Mouse (Mus musculus) mature B cell (primary cell): ENCODE data around the gene Rab3d.

Experiments
- in situ Hi-C: fragments of 300-500 bp; cut with MboI; formaldehyde crosslinking; loops from 2 replicates; pipeline ENCODE4 v1.14.3; 2019

Rab3d gene

GRCm38 (mm10) chr9:21918035-21918592 lies at the start of gene Rab3d:
TSS of gene Rab3d (minus strand) at chr9:21918192.
- in situ Hi-C loops, result no loop called here

GRCm38 (mm10) chr9:21963417-21963816 lies 45.4 kb upstream of the Rab3d start, which contains the start of gene Epor:
TSS of gene Epor (minus strand) at chr9:21963506.
- in situ Hi-C loops, result no loop called here

- in situ Hi-C loops, result no loop called here
These were observed 44.5 kb upstream of the Rab3d start for GRCm38 (mm10) chr9:21962416-21963059.

GRCm38 (mm10) chr9:21962010-21962409 lies 44.0 kb upstream of the Rab3d start:
- in situ Hi-C loops, result no loop called here

GRCm38 (mm10) chr9:21961366-21961980 lies 43.5 kb upstream of the Rab3d start:
- in situ Hi-C loops, result no loop called here

GRCm38 (mm10) chr9:21960558-21961208 lies 42.7 kb upstream of the Rab3d start:
- in situ Hi-C loops, result no loop called here

GRCm38 (mm10) chr9:21960135-21960534 lies 42.1 kb upstream of the Rab3d start:
- in situ Hi-C loops, result no loop called here

GRCm38 (mm10) chr9:21959244-21959643 lies 41.3 kb upstream of the Rab3d start:
- in situ Hi-C loops, result no loop called here

GRCm38 (mm10) chr9:21958372-21958771 lies 40.4 kb upstream of the Rab3d start:
- in situ Hi-C loops, result no loop called here

- in situ Hi-C loops, result no loop called here
These were observed 37.7 kb upstream of the Rab3d start, which contains the start of gene Swsap1 for GRCm38 (mm10) chr9:21955570-21956281. TSS of gene Swsap1 (plus strand) at chr9:21955755.

- in situ Hi-C loops, result no loop called here
These were observed 37.2 kb upstream of the Rab3d start for GRCm38 (mm10) chr9:21955225-21955569.

- in situ Hi-C loops, result no loop called here
These were observed 36.6 kb upstream of the Rab3d start for GRCm38 (mm10) chr9:21954635-21955034.

GRCm38 (mm10) chr9:21953600-21953999 lies 35.6 kb upstream of the Rab3d start:
- in situ Hi-C loops, result no loop called here

- in situ Hi-C loops, result no loop called here
These were observed 34.0 kb upstream of the Rab3d start for GRCm38 (mm10) chr9:21951977-21952376.

GRCm38 (mm10) chr9:21950322-21950721 lies 32.3 kb upstream of the Rab3d start:
- in situ Hi-C loops, result no loop called here

GRCm38 (mm10) chr9:21948790-21949189 lies 30.8 kb upstream of the Rab3d start:
- in situ Hi-C loops, result no loop called here

- in situ Hi-C loops, result no loop called here
These were observed 30.2 kb upstream of the Rab3d start for GRCm38 (mm10) chr9:21948146-21948545.

GRCm38 (mm10) chr9:21947540-21948130 lies 29.6 kb upstream of the Rab3d start:
- in situ Hi-C loops, result no loop called here

- in situ Hi-C loops, result no loop called here
These were observed 26.3 kb upstream of the Rab3d start for GRCm38 (mm10) chr9:21944267-21944666.

GRCm38 (mm10) chr9:21943638-21944037 lies 25.6 kb upstream of the Rab3d start:
- in situ Hi-C loops, result no loop called here

GRCm38 (mm10) chr9:21943046-21943445 lies 25.1 kb upstream of the Rab3d start:
- in situ Hi-C loops, result no loop called here
